Mouse (Mus musculus) midbrain, embryonic 16.5 days (tissue): ENCODE data around the gene Neu1. TPM values are rescaled to one million over a fixed set of nuclear protein-coding genes. Genes with fewer than 3 reads are reported as not detected.
"Not testable (repeated sequence)": the region's sequence is repeated elsewhere in the genome, so short reads cannot be mapped to it uniquely, and the experiment has no call there.

ENCODE experiments used
- ATAC-seq: fragments of 200-750 bp; cut with Nextera tagmentation; 2 replicates; pipeline ENCODE4 v1.8.0; 2017; ENCODE audit warnings: moderate TSS enrichment
- H3K27ac ChIP-seq: fragments of 300-500 bp; sonication (generic); 2 replicates; pipeline ENCODE4 v1.5.1; 2014; ENCODE audit warnings: mild to moderate bottlenecking, low read length, mixed read lengths
- H3K27me3 ChIP-seq: fragments of 300-500 bp; sonication (generic); 2 replicates; pipeline ENCODE4 v1.6.1; 2014; ENCODE audit warnings: low read depth, low read length, mixed read lengths; ENCODE audit not compliant: control insufficient read depth, insufficient read depth
- H3K36me3 ChIP-seq: fragments of 300-500 bp; sonication (generic); 2 replicates; pipeline ENCODE4 v1.6.1; 2014; ENCODE audit warnings: mild to moderate bottlenecking, low read length, moderate library complexity, mixed read lengths; ENCODE audit not compliant: control insufficient read depth, insufficient read depth
- H3K4me1 ChIP-seq: fragments of 300-500 bp; sonication (generic); 2 replicates; pipeline ENCODE4 v1.6.1; 2014; ENCODE audit warnings: mild to moderate bottlenecking, low read length, mixed read lengths; ENCODE audit not compliant: control insufficient read depth, insufficient read depth
- H3K4me2 ChIP-seq: fragments of 300-500 bp; sonication (generic); 2 replicates; pipeline ENCODE4 v1.6.1; 2014; ENCODE audit warnings: mild to moderate bottlenecking, low read length, mixed read lengths
- H3K4me3 ChIP-seq: fragments of 300-500 bp; sonication (generic); 2 replicates; pipeline ENCODE4 v1.5.1; 2014; ENCODE audit warnings: low read depth, mild to moderate bottlenecking, low read length, moderate library complexity, mixed read lengths
- H3K9ac ChIP-seq: fragments of 300-500 bp; sonication (generic); 2 replicates; pipeline ENCODE4 v1.6.1; 2014; ENCODE audit warnings: low read depth, low read length, mixed read lengths
- H3K9me3 ChIP-seq: fragments of 300-500 bp; sonication (generic); replicated peaks from 2 replicates; pipeline ENCODE4 v1.6.1; 2014; ENCODE audit warnings: mild to moderate bottlenecking, low read length, mixed read lengths; ENCODE audit not compliant: control insufficient read depth, poor library complexity, severe bottlenecking
- WGBS: fragments of 180-500 bp; shearing (Covaris S2); extraction: QIAGEN DNeasy Blood & Tissue Kit; methylation state at CpG from one replicate; pipeline ENCODE4 v1.1.7; 2014; 5-methylcytosine and 5-hydroxymethylcytosine counted together
- polyA plus RNA-seq: library from polyadenylated mRNA; unstranded; fragments of >200 nt; fragmentation: Nextera tagmentation; extraction: Ambion mirVana; gene quantifications from 2 replicates; pipeline ENCODE4 v1.2.1, GENCODE M21; 2015

Neu1 gene
- polyA plus RNA-seq, 1 experiment from 2014 or later: 42.3 TPM

DNA sequence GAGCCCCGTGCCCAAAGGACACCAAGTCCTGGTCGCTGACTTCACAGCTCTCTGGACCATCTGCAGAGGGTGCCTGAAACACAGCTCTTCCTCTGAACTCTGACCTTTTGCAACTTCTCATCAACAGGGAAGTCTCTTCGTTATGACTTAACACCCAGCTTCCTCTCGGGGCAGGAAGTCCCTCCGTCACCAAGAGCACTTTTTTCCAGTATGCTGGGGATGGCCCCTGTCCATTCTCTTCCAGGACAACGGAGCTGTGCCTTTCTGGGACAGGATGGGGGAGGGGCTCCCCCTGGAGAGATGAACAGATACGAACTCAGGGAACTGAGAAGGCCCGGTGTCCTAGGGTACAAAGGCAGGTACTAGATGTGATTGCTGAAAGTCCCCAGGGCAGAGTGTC is 3.8 kb downstream of the Neu1 start:
- Histone ChIP-seq H3K9ac (no peak overlapping the region), H3K4me3 (no peak overlapping the region), H3K36me3 (peaks cover 9% of the 10 kb centered on the region; the same call in 1 of the 2 replicates), H3K27ac (no peak overlapping the region), H3K9me3 (no peaks in the 10 kb centered on the region), H3K4me1 (peaks cover 7% of the 10 kb centered on the region), H3K27me3 (no peaks in the 10 kb centered on the region), H3K4me2 (no peak overlapping the region)
- 58% methylated on average over 8 of the region's 8 CpGs for WGBS
- ATAC-seq: no peak

DNA sequence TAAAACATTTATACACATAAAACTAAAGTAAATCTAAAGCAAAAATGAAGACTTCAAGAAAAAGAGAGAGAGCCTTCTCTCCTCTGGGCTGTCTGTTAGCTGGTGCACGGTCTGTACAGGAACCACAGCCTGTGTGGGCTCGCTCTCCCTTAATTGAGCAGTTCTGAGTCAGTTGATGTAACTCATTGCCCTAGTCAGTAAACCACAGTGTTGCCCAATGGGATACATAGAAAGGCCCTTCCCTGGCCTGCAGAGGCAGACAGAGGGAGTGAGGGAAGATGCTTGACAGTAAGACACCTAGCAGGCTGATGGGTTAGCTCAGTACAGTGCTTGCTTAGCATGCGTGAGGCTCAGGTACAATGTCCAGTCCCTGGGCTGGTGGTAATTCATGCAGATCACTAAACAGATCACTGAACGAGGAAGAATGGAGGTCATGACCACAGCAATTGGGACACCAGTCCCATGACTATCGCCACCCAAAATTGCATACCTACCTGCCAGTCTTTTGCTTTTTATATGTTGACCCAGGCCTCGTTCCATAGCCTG is 7.0 kb downstream of the Neu1 start:
- Histone ChIP-seq H3K4me1 (0 out of 2 replicates have a peak, but pooled peaks cover 2% of the 10 kb centered on the region), H3K27me3 (no peaks in the 10 kb centered on the region), H3K4me2 (no peak overlapping the region), H3K27ac (no peak overlapping the region), H3K36me3 (peaks cover 9% of the 10 kb centered on the region; the same call in 1 of the 2 replicates), H3K9ac (no peak overlapping the region), H3K4me3 (no peak overlapping the region), H3K9me3 (no peaks in the 10 kb centered on the region)
- no peak for ATAC-seq
- WGBS: 89% methylated on average over 6 of the region's 6 CpGs

DNA sequence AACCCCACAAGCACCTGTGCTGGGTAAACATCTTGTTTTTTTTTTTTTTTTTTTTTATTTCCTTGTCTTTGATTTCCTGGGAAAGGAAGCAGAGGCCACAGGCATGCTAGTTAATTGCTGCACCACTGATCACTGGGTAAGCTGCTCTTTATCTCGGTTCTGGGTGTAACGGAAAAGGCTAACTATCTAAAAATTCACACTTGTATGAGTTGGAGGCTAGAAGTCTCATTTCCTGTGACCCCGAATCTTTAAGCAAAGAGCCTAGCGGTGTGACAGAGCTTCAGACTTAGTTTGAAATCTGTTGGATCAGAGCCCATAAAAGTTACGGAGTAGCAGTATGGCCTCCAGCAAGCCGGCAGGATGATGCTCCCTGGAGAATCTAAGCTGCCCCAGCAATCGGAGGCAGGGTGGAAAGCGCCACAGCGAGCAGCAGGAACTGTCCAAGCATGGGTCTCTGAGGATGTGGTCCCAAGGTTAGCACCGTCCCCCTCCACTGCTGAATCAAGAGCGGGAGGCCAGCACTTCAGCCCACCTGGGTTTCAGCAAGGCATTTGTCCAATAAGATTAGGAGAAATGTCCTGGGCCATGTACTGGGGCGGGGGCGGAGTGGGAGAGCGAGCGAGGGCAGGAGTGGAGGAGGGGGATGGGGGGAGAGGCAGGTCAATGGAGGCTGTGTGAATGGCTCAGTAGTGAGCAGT is 10.4 kb downstream of the Neu1 start:
- Histone ChIP-seq H3K4me3 (peak overlapping the region; percentile 13), H3K36me3 (no peaks in the 10 kb centered on the region), H3K4me1 (0 out of 2 replicates have a peak, but pooled peaks cover 2% of the 10 kb centered on the region), H3K27me3 (no peaks in the 10 kb centered on the region), H3K9me3 (no peaks in the 10 kb centered on the region), H3K4me2 (peak overlapping the region; percentile 29), H3K9ac (peak overlapping the region; percentile 38; the same call in 1 of the 2 replicates), H3K27ac (no peak overlapping the region)
- 6% methylated on average over 15 of the region's 15 CpGs for WGBS
- no peak for ATAC-seq

DNA sequence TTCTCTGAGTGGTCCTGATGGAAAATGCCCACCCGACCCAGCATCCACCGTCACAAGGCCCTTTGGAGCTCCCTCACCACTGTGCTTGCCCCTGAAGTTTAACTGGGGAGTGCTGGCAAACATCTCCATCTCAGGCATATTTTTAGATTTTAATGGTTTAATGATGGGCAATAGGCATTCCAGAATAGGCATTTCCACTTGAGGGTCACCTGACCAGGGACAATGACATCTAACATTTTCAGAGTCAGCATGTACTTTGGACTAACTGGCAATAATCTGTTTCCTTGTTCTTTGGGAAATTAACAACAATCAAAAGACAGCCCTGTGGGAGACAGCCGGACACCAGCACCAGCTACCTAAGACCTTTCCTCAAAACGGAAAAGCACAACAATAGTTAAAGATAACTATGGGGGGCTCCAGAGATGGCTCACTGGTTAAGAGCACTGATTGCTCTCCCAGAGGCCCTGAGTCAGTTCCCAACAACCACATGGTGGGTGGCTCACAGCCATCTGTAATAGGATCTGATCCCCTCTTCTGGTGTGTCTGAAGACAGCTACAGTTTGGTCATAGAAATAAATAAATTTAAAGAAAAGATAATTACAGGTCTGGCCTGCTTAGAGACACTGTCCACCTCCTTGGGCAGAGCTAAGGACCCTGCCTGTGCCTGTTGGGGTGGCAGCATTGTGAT is 12.2 kb downstream of the Neu1 start:
- H3K9ac ChIP-seq: no peak overlapping the region
- H3K36me3 ChIP-seq: no peaks in the 10 kb centered on the region
- H3K4me1 ChIP-seq: 0 out of 2 replicates have a peak, but pooled peaks cover 2% of the 10 kb centered on the region
- no peak overlapping the region for H3K4me2 ChIP-seq
- H3K9me3 ChIP-seq: no peaks in the 10 kb centered on the region
- no peaks in the 10 kb centered on the region for H3K27me3 ChIP-seq
- H3K27ac ChIP-seq: no peak overlapping the region
- H3K4me3 ChIP-seq: no peak overlapping the region
- no peak for ATAC-seq
- whole genome bisulfite sequencing: 86% methylated on average over 4 of the region's 4 CpGs

DNA sequence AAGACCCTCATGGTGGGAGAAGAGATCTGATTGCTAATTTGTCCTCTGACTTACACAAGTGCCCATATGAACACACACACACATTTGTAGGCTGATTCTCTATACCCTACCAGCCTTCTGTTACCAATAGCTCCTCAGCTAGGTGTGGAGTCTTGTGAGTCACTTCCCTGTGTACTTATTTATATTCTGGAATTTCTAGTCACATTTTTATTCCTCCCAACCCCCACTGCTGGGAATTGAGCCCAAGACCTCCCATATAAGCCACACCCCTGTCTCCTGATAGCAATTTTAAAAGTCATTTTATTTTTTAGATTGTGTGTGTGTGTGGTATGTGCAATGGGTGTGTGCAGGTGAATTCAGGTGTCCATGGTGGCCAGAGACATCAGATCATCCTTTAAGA is 13.3 kb downstream of the Neu1 start:
- H3K9ac ChIP-seq: no peak overlapping the region

DNA sequence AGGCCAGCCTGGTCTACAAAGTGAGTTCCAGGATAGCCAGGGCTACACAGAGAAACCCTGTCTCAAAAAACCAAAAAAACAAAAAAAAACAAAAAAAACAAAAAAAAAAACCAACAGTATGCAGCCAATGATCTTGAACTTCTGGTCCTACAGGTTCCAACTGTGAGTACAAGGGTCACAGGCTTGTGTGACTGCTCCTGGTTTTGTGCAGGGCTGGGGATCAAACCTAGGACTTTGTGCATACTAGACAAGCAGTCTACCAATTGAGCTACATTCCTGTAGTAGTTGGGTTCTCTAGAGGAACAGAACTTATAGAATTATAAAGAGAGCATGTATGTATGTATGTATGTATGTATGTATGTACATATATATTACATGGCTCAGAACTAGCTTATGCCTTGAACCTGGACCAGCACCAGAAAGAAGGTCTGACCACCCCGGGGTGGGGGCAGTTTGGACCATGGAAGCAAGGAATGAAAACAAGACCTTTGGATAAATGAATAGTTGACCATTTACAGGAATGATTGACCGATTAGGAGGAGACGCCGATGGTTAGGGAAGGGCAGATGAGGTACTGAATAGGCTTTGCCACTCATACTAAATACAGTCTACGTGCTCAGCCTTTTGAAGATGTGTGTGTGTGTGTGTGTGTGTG is 15.6 kb downstream of the Neu1 start:
- 97% methylated on average over 5 of the region's 5 CpGs for WGBS
- no peak overlapping the region for H3K4me2 ChIP-seq
- ATAC-seq: no peak
- no peak overlapping the region for H3K4me3 ChIP-seq
- H3K27ac ChIP-seq: no peak overlapping the region
- H3K36me3 ChIP-seq: peaks cover 7% of the 10 kb centered on the region; the same call in 1 of the 2 replicates
- no peaks in the 10 kb centered on the region for H3K9me3 ChIP-seq
- H3K4me1 ChIP-seq: peaks cover 14% of the 10 kb centered on the region
- H3K27me3 ChIP-seq: no peaks in the 10 kb centered on the region
- no peak overlapping the region for H3K9ac ChIP-seq

More for the DNA sequence above, 13.3 kb downstream of the Neu1 start:
- Histone ChIP-seq H3K27ac (no peak overlapping the region), H3K27me3 (no peaks in the 10 kb centered on the region), H3K4me2 (no peak overlapping the region), H3K36me3 (peaks cover under 1% of the 10 kb centered on the region; the same call in 1 of the 2 replicates), H3K4me1 (0 out of 2 replicates have a peak, but pooled peaks cover 2% of the 10 kb centered on the region), H3K9me3 (no peaks in the 10 kb centered on the region), H3K4me3 (no peak overlapping the region)
- ATAC-seq: no peak

DNA sequence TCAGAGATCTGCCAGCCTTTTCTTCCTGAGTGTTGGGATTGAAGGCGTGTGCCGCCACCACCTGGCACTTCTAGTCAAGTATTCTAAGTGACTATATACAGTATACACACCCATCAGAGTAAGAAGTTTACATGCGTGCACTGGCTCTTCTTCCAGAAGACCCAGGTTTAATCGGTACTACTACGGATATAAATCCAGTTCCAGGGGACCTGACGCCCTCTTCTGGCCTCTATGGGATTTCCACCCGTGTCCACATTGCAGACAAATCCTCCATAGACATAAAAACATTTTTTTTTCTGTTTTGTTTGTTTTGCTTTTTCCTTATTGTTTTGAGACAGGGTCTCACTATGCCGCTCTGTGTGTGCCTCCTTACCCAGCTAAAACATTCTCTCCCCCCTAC is 16.6 kb downstream of the Neu1 start:
- H3K27me3 ChIP-seq: no peaks in the 10 kb centered on the region
- peaks cover 7% of the 10 kb centered on the region; the same call in 1 of the 2 replicates for H3K36me3 ChIP-seq
- no peak overlapping the region for H3K27ac ChIP-seq
- 30% methylated on average over 8 of the region's 8 CpGs for WGBS
- H3K4me3 ChIP-seq: no peak overlapping the region
- H3K4me1 ChIP-seq: peaks cover 14% of the 10 kb centered on the region
- no peak overlapping the region for H3K9ac ChIP-seq
- no peak overlapping the region for H3K4me2 ChIP-seq
- no peak for ATAC-seq
- H3K9me3 ChIP-seq: no peaks in the 10 kb centered on the region

DNA sequence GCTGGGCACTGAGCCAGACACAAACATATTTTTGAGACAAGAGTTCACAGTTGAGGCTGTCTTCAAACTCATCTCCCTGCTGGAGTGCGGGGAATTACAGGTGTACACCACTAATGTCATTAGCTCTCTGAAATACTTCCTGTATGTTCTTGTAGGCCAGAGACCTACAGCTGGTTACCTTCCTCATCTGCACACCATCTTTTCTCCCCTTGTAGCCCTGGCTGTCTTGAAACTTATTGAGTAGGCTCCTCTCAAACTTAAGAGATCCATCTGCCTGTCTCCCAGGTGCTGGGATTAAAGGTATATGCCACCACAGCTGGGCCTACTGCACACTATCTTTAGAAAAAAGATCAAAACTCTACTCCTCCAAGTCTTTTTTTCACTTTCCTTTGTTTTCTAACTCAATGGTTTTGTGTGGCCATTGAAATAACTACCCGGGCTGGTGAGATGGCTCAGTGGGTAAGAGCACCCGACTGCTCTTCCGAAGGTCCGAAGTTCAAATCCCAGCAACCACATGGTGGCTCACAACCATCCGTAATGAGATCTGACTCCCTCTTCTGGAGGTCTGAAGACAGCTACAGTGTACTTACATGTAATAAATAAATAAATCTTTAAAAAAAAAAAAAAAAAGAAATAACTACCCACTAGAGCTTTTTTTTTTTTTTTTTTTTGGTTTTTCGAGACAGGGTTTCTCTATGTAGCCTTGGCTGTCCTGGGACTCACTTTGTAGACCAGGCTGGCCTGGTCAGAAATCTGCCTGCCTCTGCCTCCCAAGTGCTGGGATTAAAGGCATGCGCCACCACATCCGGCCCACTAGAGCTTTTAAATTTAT is 17.9 kb downstream of the Neu1 start:
- ATAC-seq, H3K9ac ChIP-seq, H3K27ac ChIP-seq, H3K9me3 ChIP-seq, H3K36me3 ChIP-seq, H3K4me3 ChIP-seq, H3K4me2 ChIP-seq, H3K27me3 ChIP-seq: not testable (repeated sequence)
- peaks cover 14% of the 10 kb centered on the region for H3K4me1 ChIP-seq
- 59% methylated on average over 9 of the region's 9 CpGs for WGBS
